Mouse (Mus musculus) CD8-positive naive resting alpha-beta T cell, adult 57 days (primary cell): ENCODE measurements around the gene Rhox2a. TPM values are rescaled to one million over a fixed set of nuclear protein-coding genes. Genes with fewer than 3 reads are reported as not detected.

Experiments used
- total RNA-seq: library from RNA; stranded (reverse); gene quantifications from one replicate; pipeline ENCODE4 v1.2.4, GENCODE M21; 2023

Gene Rhox2a
- not detected for total RNA-seq

GRCm38 (mm10) chrX:37244676-37245075 is at the start of gene Rhox2a:
Gene Rhox2a, plus strand, starts transcription at chrX:37244976.

GRCm38 (mm10) chrX:37210941-37211340 is 33.8 kb upstream of the Rhox2a start, which contains the start of gene Gm9:
Gene Gm9, minus strand, starts transcription at chrX:37211041.

GRCm38 (mm10) chrX:37222158-37222557 is 22.6 kb upstream of the Rhox2a start, which contains the start of gene Rhox1:
Gene Rhox1, minus strand, starts transcription at chrX:37222258.

GRCm38 (mm10) chrX:37249619-37250018 is 4.8 kb downstream of the Rhox2a start, which contains the start of gene Rhox3a:
Gene Rhox3a, plus strand, starts transcription at chrX:37249919.

GRCm38 (mm10) chrX:37265038-37265437 is 20.3 kb downstream of the Rhox2a start, which contains the start of gene Rhox4a:
Gene Rhox4a, plus strand, starts transcription at chrX:37265338.

Other genes with a start within 250 kb of the Rhox2a start
- not detected for gene Sowahd, start 196.1 kb upstream of the Rhox2a start, total RNA-seq
- 1,709 TPM for gene Rpl39, start 159.6 kb upstream of the Rhox2a start, total RNA-seq
- 27.5 TPM for gene Upf3b, start 134.7 kb upstream of the Rhox2a start, total RNA-seq
- 21.0 TPM for gene Nkap, start 118.2 kb upstream of the Rhox2a start, total RNA-seq
- not detected for gene Akap14, start 76.1 kb upstream of the Rhox2a start, total RNA-seq
- gene Ndufa1, start 53.8 kb upstream of the Rhox2a start, total RNA-seq = 85.7 TPM
- 3.7 TPM for gene Rnf113a1, start 53.7 kb upstream of the Rhox2a start, total RNA-seq
- gene Gm9, start 33.9 kb upstream of the Rhox2a start, total RNA-seq = not detected
- gene Rhox1, start 22.7 kb upstream of the Rhox2a start, total RNA-seq = not detected
- gene Rhox3a, start 4.9 kb downstream of the Rhox2a start, total RNA-seq = not detected
- gene Rhox4a, start 20.4 kb downstream of the Rhox2a start, total RNA-seq = not detected
- gene Rhox3a2, start 135.1 kb downstream of the Rhox2a start, total RNA-seq = not detected
- gene Rhox4a2, start 145.9 kb downstream of the Rhox2a start, total RNA-seq = not detected
- not detected for gene Rhox2b, start 167.1 kb downstream of the Rhox2a start, total RNA-seq
- not detected for gene Rhox4b, start 187.5 kb downstream of the Rhox2a start, total RNA-seq
- gene Rhox2c, start 208.7 kb downstream of the Rhox2a start, total RNA-seq = not detected
- gene Rhox3c, start 213.6 kb downstream of the Rhox2a start, total RNA-seq = not detected
- not detected for gene Rhox4c, start 235.4 kb downstream of the Rhox2a start, total RNA-seq
- gene Rhox2d, start 248.5 kb downstream of the Rhox2a start, total RNA-seq = not detected